Mouse (Mus musculus) liver, adult 2 months (tissue): Measurements from ENCODE around the gene Ehd1.

Experiments
- CTCF ChIP-seq: fragments of 200-500 bp; IDR thresholded peaks from 2 replicates; pipeline ENCODE4 v1.5.1; 2011; ENCODE audit warnings: low read depth, low read length, control low read depth
- POLR2A ChIP-seq: fragments of 200-500 bp; IDR thresholded peaks from 2 replicates; pipeline ENCODE4 v1.6.1; 2011; ENCODE audit warnings: low read length, control low read depth; ENCODE audit not compliant: insufficient read depth; ENCODE audit errors: extremely low read depth

GRCm38 (mm10) chr19:6334673-6335457 lies 58.3 kb downstream of the Ehd1 start, which contains the start of gene Men1:
- TF ChIP-seq POLR2A = peak; percentile 55; the same call in 1 of the 2 replicates
- no peak for TF ChIP-seq CTCF
